Mouse (Mus musculus): Measurements from ENCODE around the gene Myh11.

DNA sequence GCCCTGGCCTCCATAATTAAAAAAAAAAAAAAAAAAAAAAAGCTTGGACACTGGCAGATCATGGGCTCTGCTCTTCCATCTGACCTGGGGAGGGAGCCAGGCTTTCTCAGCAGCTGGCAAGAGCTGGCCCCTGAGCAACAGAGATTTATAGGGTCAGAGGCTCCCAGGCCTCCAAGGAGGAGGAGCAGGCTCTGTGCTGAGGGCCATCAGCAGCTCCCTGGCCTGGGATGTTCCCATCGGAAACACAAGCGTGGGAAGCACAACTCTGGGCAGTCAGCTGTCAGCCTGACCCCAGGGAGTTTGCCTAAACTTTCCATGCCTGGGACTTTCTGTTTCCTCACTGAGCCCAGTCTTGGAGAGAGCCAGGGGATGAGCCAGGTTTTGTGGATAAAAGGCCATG lies 32.3 kb downstream of the Myh11 start:
- no peak for TF ChIP-seq CTCF (IDR thresholded peaks at IDR 0.05; ENCODE audit: borderline replicate concordance, insufficient read depth, low read length)
- TF ChIP-seq POLR2A (IDR thresholded peaks at IDR 0.05; ENCODE audit: low read depth, low read length): no peak

Data from embryonic fibroblast, embryonic 13.5 days (primary cell).